Mouse (Mus musculus): ENCODE results near the gene Tas2r135.

Tas2r135 gene

GRCm38 (mm10) chr6:42435490-42435889 is 30.3 kb downstream of the Tas2r135 start:
- no peak for DNase-seq

GRCm38 (mm10) chr6:42441395-42441794 is 36.2 kb downstream of the Tas2r135 start:
- DNase-seq: no peak

GRCm38 (mm10) chr6:42444491-42444890 is 39.3 kb downstream of the Tas2r135 start:
- no peak for DNase-seq

DNA sequence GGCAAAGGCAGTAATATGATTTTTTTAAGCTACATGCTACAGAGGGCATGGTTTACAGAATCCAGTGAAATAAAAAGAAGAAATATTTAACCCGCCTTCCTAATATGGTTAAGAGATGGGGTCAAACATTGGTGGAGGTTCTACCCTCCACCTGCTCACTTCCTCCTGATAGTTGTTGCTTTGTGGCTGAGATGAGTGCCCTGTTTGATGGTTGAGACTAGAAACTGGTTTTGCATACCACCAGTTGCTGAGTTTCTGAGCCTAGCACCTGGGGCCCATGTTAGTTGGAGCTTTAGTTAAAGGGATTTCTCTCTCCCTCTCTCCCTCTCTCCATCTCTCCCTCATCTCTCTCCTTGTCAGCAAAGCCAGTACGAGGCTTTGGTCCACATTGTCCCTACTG is 42.1 kb downstream of the Tas2r135 start:
- no peak for DNase-seq

Measured in cerebellum, postnatal 25 days (tissue).